Mouse (Mus musculus) hindbrain, embryonic 13.5 days (tissue): ENCODE data around the gene Fjx1. TPM values are rescaled to one million over a fixed set of nuclear protein-coding genes. Genes with fewer than 3 reads are reported as not detected.

Source experiments
- polyA plus RNA-seq: library from polyadenylated mRNA; unstranded; fragments of >200 nt; fragmentation: Nextera tagmentation; extraction: Ambion mirVana; gene quantifications from 2 replicates; pipeline ENCODE4 v1.2.1, GENCODE M21; 2015

Fjx1 gene
- polyA plus RNA-seq, 1 experiment from 2014 or later, result 32.9 TPM

Other genes with a start within 250 kb of the Fjx1 start
- 44.2 and 47.7 TPM in 2 replicates for gene Trim44, start 44.7 kb downstream of the Fjx1 start, polyA plus RNA-seq
- gene Pamr1, start 97.5 kb upstream of the Fjx1 start, polyA plus RNA-seq, result 4.5 and 5.8 TPM in 2 replicates
- 19.9 and 25.2 TPM in 2 replicates for gene Slc1a2, start 206.2 kb upstream of the Fjx1 start, polyA plus RNA-seq